Mouse (Mus musculus): Measurements from ENCODE around the gene 1810062G17Rik.

1810062G17Rik gene

GRCm38 (mm10) chr3:36476261-36477155, 771 bp downstream of the 1810062G17Rik start:
- no peak for DNase-seq (ENCODE audit: low spot score)

GRCm38 (mm10) chr3:36478776-36479175, 3.0 kb downstream of the 1810062G17Rik start:
- DNase-seq (ENCODE audit: low spot score), result no peak

DNA sequence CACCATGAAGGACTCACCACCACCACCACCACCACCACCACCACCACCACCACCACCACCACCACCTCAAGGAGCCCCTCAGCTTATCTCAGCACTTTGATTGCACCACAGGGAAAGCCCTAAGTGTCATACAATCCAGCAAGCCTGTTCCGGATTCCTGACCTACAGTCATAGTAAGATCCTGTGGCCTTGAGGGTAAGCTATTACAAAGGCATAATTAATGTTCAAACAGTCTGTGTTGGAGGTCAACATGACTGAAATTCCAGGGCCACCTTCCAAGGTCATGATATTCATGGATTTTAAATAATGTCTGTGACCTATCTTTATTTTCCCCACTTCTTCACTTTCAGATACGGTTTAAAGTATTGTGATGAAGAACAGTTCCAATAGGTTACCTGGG, 4.7 kb downstream of the 1810062G17Rik start:
- DNase-seq (ENCODE audit: low spot score), result no peak

DNA sequence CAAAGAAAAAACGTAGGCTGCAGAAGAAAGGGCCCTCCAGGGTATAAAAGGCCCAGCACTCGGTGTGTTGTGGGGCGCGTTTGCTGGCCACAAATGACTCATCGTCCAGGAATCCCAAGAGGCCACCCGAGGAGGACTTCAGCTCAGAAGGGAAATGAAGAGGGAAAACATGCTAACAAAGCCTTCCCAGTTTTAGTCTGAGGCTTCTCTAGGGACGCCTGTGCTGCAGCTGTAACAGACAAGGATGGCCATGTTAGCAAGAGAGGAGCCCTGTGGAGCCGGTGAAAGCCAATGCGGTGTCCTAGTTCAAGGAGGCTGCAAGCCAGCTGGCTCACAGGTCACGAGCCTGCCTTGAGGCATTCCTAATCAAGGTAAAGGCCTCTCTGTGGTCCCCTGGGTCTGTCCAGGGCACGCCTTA, 6.0 kb downstream of the 1810062G17Rik start:
- DNase-seq (ENCODE audit: low spot score), result peak; percentile 81

- peak; percentile 39 for DNase-seq (ENCODE audit: low spot score)
Measured at GRCm38 (mm10) chr3:36482940-36483339, 7.2 kb downstream of the 1810062G17Rik start.

DNA sequence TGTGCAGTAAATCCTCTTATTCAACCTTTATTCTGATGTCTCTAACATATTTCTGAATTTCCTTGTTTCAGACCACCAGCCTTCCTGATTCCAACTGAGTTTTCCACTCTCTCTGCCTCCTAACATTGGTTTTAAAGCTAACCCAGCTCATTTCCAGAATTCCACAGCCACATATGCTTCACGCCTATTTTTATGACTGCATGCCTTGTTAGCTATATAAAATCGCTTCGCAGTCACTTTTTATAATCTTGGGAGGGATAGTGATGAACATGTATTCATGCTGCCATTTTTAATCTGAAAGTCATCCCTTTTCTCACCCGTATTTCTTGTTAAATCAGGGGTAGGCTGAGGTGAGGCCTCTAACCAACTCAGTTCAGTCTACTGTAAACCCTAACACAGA, 8.6 kb downstream of the 1810062G17Rik start:
- no peak for DNase-seq (ENCODE audit: low spot score)

DNA sequence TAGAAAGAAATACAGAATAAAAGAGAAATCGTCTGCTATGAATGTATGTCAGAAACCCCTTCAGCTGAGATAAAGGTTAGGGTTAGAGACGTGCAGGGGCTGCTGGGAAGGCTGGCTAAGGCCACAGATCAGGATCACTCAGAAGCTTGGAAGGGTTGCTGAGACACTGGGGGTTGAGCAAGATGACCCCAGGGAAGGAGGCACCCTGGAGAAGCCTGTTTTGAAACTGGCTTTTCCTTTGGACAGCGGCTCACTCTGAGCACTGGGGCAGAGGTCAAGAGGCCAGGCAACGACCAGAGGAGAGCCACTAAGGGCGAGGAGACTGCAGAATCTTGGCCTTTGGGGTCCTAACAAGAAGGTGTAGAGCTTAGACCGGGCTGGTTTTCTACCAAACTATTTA, 10.4 kb downstream of the 1810062G17Rik start:
- DNase-seq (ENCODE audit: low spot score), result no peak

- no peak for DNase-seq (ENCODE audit: low spot score)
Measured at GRCm38 (mm10) chr3:36486881-36487280, 11.1 kb downstream of the 1810062G17Rik start.

- no peak for DNase-seq (ENCODE audit: low spot score)
Measured at GRCm38 (mm10) chr3:36488367-36488766, 12.6 kb downstream of the 1810062G17Rik start.

- DNase-seq (ENCODE audit: low spot score), result no peak
Measured at GRCm38 (mm10) chr3:36488899-36489589, 13.3 kb downstream of the 1810062G17Rik start.

DNA sequence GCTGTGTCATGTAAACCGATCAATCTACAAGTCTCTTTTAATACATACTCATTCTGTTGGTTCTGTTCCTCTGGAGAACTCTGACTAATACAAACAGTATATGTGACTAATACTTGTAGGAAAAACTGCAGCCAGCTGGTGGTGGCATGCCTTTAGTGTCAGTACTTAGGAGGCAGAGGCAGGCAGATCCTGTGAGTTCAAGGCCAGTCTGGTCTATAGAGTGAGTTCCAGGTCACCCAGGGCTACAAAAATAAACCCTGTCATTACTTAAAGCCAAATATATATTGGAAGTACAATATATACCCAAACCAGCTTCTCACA, 13.8 kb downstream of the 1810062G17Rik start:
- DNase-seq (ENCODE audit: low spot score), result no peak

GRCm38 (mm10) chr3:36491535-36491934, 15.8 kb downstream of the 1810062G17Rik start:
- DNase-seq (ENCODE audit: low spot score), result no peak

- no peak for DNase-seq (ENCODE audit: low spot score)
Measured at GRCm38 (mm10) chr3:36492716-36493391, 17.1 kb downstream of the 1810062G17Rik start.

- DNase-seq (ENCODE audit: low spot score), result no peak
Measured at GRCm38 (mm10) chr3:36493641-36494283, 18.0 kb downstream of the 1810062G17Rik start.

DNA sequence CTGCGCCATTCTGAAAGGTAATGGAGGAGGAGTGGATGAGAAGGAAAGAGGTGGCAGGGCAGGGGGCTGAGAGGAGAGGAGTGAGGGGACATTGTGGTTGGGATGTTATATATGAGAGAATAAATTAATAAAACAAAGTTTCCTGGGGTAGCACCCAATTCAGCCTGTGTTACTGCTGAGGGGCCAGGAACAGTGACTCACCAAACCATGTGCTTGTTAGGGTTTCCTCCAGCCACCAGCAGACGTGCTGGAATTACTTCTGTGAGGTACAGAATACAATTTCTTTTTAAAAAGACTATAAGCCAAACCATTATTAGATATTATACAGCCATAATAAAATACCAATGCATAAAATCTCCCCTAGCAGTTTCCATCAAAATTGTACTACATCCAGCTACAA, 18.9 kb downstream of the 1810062G17Rik start:
- DNase-seq (ENCODE audit: low spot score), result no peak

- peak; percentile 88 for DNase-seq (ENCODE audit: low spot score)
Measured at GRCm38 (mm10) chr3:36495436-36495835, 19.7 kb downstream of the 1810062G17Rik start.

DNA sequence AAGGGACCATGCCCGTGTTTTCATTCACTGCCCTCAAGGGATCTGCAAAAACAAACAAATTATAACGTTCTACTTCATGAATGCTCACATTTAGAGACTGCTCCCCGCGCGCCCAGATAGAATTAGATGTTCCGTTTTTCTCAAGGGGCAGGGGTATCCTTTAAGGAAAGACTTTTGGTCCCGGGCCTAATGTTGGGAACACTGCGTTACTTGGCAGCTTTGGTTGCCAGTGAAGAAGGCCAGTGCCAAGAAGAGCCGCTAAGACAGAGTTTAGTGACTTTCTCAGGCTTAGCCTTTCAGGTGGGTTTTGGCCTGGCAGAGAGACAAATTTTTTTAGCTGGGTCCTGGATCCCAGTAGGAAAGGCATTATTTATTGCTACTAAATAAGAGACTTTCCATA, 20.5 kb downstream of the 1810062G17Rik start:
- DNase-seq (ENCODE audit: low spot score), result no peak

GRCm38 (mm10) chr3:36496746-36497145, 21.0 kb downstream of the 1810062G17Rik start:
- DNase-seq (ENCODE audit: low spot score), result peak; percentile 68

GRCm38 (mm10) chr3:36498224-36498623, 22.5 kb downstream of the 1810062G17Rik start:
- DNase-seq (ENCODE audit: low spot score), result no peak

GRCm38 (mm10) chr3:36499418-36499817, 23.7 kb downstream of the 1810062G17Rik start:
- no peak for DNase-seq (ENCODE audit: low spot score)

- no peak for DNase-seq (ENCODE audit: low spot score)
Measured at GRCm38 (mm10) chr3:36500976-36501375, 25.2 kb downstream of the 1810062G17Rik start.

DNA sequence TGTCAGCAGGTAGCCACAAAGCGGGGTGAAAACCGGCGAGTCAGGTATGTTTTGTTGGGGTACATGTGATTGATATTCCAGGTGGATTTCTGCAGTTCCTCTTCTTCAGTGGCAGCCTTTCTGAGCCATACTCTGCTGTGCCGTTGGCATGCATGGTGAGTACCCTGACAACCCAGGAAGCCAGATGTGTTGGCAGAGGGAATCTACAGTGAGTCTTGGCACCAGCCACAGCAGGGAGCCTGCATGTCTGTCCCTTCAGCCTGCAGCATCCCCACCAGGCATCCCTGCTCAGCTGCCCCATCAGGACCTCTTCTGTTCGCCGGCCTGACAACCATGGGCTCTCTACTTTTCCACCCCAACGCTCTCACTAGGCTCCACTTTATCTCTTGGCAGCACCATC, 25.8 kb downstream of the 1810062G17Rik start:
- no peak for DNase-seq (ENCODE audit: low spot score)

All from lung, postnatal 25 days (tissue).